Mouse (Mus musculus) intestine, postnatal 0 days (tissue): ENCODE results near the gene Mocs2. TPM values are rescaled to one million over a fixed set of nuclear protein-coding genes. Genes with fewer than 3 reads are reported as not detected.
A peak's percentile ranks its signal among the peaks of the same experiment; 100 is the strongest.

Source experiments
- ATAC-seq: fragments of 200-750 bp; cut with Nextera tagmentation; 2 replicates; pipeline ENCODE4 v1.8.0; 2017; ENCODE audit warnings: mild to moderate bottlenecking, moderate TSS enrichment, moderate library complexity
- H3K27ac ChIP-seq: fragments of 300-500 bp; sonication (generic); 2 replicates; pipeline ENCODE4 v1.5.1; 2014; ENCODE audit warnings: mild to moderate bottlenecking, low read depth, low read length, moderate library complexity
- H3K27me3 ChIP-seq: fragments of 300-500 bp; sonication (generic); replicated peaks from 2 replicates; pipeline ENCODE4 v1.6.1; 2014; ENCODE audit warnings: low read length, mixed read lengths; ENCODE audit not compliant: control insufficient read depth, insufficient read depth
- H3K36me3 ChIP-seq: fragments of 300-500 bp; sonication (generic); 2 replicates; pipeline ENCODE4 v1.6.1; 2014; ENCODE audit warnings: mild to moderate bottlenecking, moderate library complexity; ENCODE audit not compliant: control insufficient read depth, insufficient read depth
- H3K4me1 ChIP-seq: fragments of 300-500 bp; sonication (generic); replicated peaks from 2 replicates; pipeline ENCODE4 v1.6.1; 2014; ENCODE audit warnings: antibody characterized with exemption, low read length, mixed read lengths; ENCODE audit not compliant: control insufficient read depth, insufficient read depth
- H3K4me2 ChIP-seq: fragments of 300-500 bp; sonication (generic); replicated peaks from 2 replicates; pipeline ENCODE4 v1.6.1; 2014; ENCODE audit warnings: low read depth, mild to moderate bottlenecking, moderate library complexity
- H3K4me3 ChIP-seq: fragments of 300-500 bp; sonication (generic); 2 replicates; pipeline ENCODE4 v1.5.1; 2014; ENCODE audit warnings: low read depth, low read length
- H3K9ac ChIP-seq: fragments of 300-500 bp; sonication (generic); 2 replicates; pipeline ENCODE4 v1.6.1; 2014; ENCODE audit warnings: mild to moderate bottlenecking, low read depth, low read length
- H3K9me3 ChIP-seq: fragments of 300-500 bp; sonication (generic); 2 replicates; pipeline ENCODE4 v1.6.1; 2016; ENCODE audit warnings: mixed run types; ENCODE audit not compliant: control insufficient read depth
- CTCF ChIP-seq: sonication (generic); IDR thresholded peaks from 2 replicates; pipeline ENCODE4 v1.5.1; 2016; ENCODE audit warnings: low read depth, mild to moderate bottlenecking, control low read depth, antibody characterized with exemption, moderate library complexity
- WGBS: fragments of 180-500 bp; shearing (Covaris S2); extraction: QIAGEN DNeasy Blood & Tissue Kit; methylation state at CpG from one replicate; pipeline ENCODE4 v1.1.7; 2014; 5-methylcytosine and 5-hydroxymethylcytosine counted together
- polyA plus RNA-seq: library from polyadenylated mRNA; unstranded; fragments of >200 nt; fragmentation: Nextera tagmentation; extraction: Ambion mirVana; gene quantifications from 2 replicates; pipeline ENCODE4 v1.2.1, GENCODE M21; 2015

The Mocs2 gene
- polyA plus RNA-seq, 1 experiment from 2014 or later = 215 TPM

GRCm38 (mm10) chr13:114834580-114834979, 16.5 kb downstream of the Mocs2 start:
- no peak overlapping the region for H3K9ac ChIP-seq
- no peaks in the 10 kb centered on the region for H3K9me3 ChIP-seq
- no peak overlapping the region for H3K4me2 ChIP-seq
- 0 out of 2 replicates have a peak, but pooled peaks cover 4% of the 10 kb centered on the region for H3K4me1 ChIP-seq
- no peak overlapping the region for H3K27ac ChIP-seq
- H3K36me3 ChIP-seq = peaks cover 50% of the 10 kb centered on the region
- WGBS = 60% methylated on average over 2 of the region's 2 CpGs
- no peaks in the 10 kb centered on the region for H3K27me3 ChIP-seq
- no peak for TF ChIP-seq CTCF
- no peak for ATAC-seq
- no peak overlapping the region for H3K4me3 ChIP-seq

GRCm38 (mm10) chr13:114837061-114837460, 19.0 kb downstream of the Mocs2 start:
- no peak overlapping the region for H3K9ac ChIP-seq
- 83% methylated on average over 7 of the region's 7 CpGs for WGBS
- 0 out of 2 replicates have a peak, but pooled peaks cover 4% of the 10 kb centered on the region for H3K4me1 ChIP-seq
- H3K27me3 ChIP-seq = no peaks in the 10 kb centered on the region
- H3K4me2 ChIP-seq = no peak overlapping the region
- H3K36me3 ChIP-seq = peaks cover 33% of the 10 kb centered on the region
- no peak for ATAC-seq
- no peaks in the 10 kb centered on the region for H3K9me3 ChIP-seq
- no peak overlapping the region for H3K4me3 ChIP-seq
- TF ChIP-seq CTCF = no peak
- no peak overlapping the region for H3K27ac ChIP-seq

GRCm38 (mm10) chr13:114838535-114838990, 20.5 kb downstream of the Mocs2 start:
- 0 out of 2 replicates have a peak, but pooled peaks cover 4% of the 10 kb centered on the region for H3K4me1 ChIP-seq
- H3K27ac ChIP-seq = 0 out of 2 replicates have a peak overlapping the region, but pooled peaks have one; percentile 46
- peaks cover 39% of the 10 kb centered on the region for H3K36me3 ChIP-seq
- WGBS = 49% methylated on average over 5 of the region's 5 CpGs
- no peaks in the 10 kb centered on the region for H3K9me3 ChIP-seq
- H3K9ac ChIP-seq = no peak overlapping the region
- ATAC-seq = 0 out of 2 replicates have a peak, but pooled peaks have one; percentile 26
- no peaks in the 10 kb centered on the region for H3K27me3 ChIP-seq
- no peak for TF ChIP-seq CTCF
- no peak overlapping the region for H3K4me3 ChIP-seq
- H3K4me2 ChIP-seq = no peak overlapping the region

- peaks cover 36% of the 10 kb centered on the region for H3K36me3 ChIP-seq
- TF ChIP-seq CTCF = no peak
- 71% methylated on average over 9 of the region's 9 CpGs for WGBS
- no peak overlapping the region for H3K9ac ChIP-seq
- H3K4me3 ChIP-seq = no peak overlapping the region
- H3K4me1 ChIP-seq = 0 out of 2 replicates have a peak, but pooled peaks cover 4% of the 10 kb centered on the region
- no peak for ATAC-seq
- H3K27me3 ChIP-seq = no peaks in the 10 kb centered on the region
- no peak overlapping the region for H3K27ac ChIP-seq
- H3K9me3 ChIP-seq = no peaks in the 10 kb centered on the region
- no peak overlapping the region for H3K4me2 ChIP-seq
These were observed 21.1 kb downstream of the Mocs2 start for GRCm38 (mm10) chr13:114839098-114839497.

GRCm38 (mm10) chr13:114840545-114840944, 22.5 kb downstream of the Mocs2 start:
- H3K27ac ChIP-seq = no peak overlapping the region
- no peak for ATAC-seq
- no peaks in the 10 kb centered on the region for H3K27me3 ChIP-seq
- H3K4me1 ChIP-seq = 0 out of 2 replicates have a peak, but pooled peaks cover 4% of the 10 kb centered on the region
- H3K4me2 ChIP-seq = no peak overlapping the region
- H3K9me3 ChIP-seq = no peaks in the 10 kb centered on the region
- TF ChIP-seq CTCF = no peak
- H3K9ac ChIP-seq = no peak overlapping the region
- H3K4me3 ChIP-seq = no peak overlapping the region
- peaks cover 29% of the 10 kb centered on the region for H3K36me3 ChIP-seq
- 81% methylated on average over 4 of the region's 4 CpGs for WGBS

- no peak overlapping the region for H3K9ac ChIP-seq
- no peak for TF ChIP-seq CTCF
- 39% methylated on average over 1 of the region's 1 CpGs for WGBS
- 0 out of 2 replicates have a peak, but pooled peaks cover 4% of the 10 kb centered on the region for H3K4me1 ChIP-seq
- H3K9me3 ChIP-seq = no peaks in the 10 kb centered on the region
- H3K36me3 ChIP-seq = peaks cover 22% of the 10 kb centered on the region
- H3K4me3 ChIP-seq = no peak overlapping the region
- H3K27me3 ChIP-seq = no peaks in the 10 kb centered on the region
- no peak overlapping the region for H3K27ac ChIP-seq
- ATAC-seq = no peak
- H3K4me2 ChIP-seq = no peak overlapping the region
These were observed 25.3 kb downstream of the Mocs2 start for GRCm38 (mm10) chr13:114843318-114843717.
